Mouse (Mus musculus): ENCODE measurements around the gene Olfr881. TPM values are rescaled to one million over a fixed set of nuclear protein-coding genes. Genes with fewer than 3 reads are reported as not detected.

Olfr881 gene
- total RNA-seq (2014; rRNA removed) (not detected in 2 replicates), polyA plus RNA-seq (2015; fragmentation: Nextera tagmentation; extraction: Ambion mirVana) (not detected in 2 replicates)

- ATAC-seq (no peak), DNase-seq (ENCODE audit: low spot score) (no peak)
- Histone ChIP-seq H3K4me1 (ENCODE audit: insufficient read depth, low read length) (no peaks in the 10 kb centered on the region), H3K36me3 (ENCODE audit: insufficient read depth, low read length) (no peaks in the 10 kb centered on the region), H3K4me3 (ENCODE audit: low read length) (no peak within 1 kb of the TSS), H3K27me3 (ENCODE audit: insufficient read depth, low read length) (no peaks in the 10 kb centered on the region), H3K27ac (no peak within 1 kb of the TSS), H3K9me3 (ENCODE audit: low read length) (no peaks in the 10 kb centered on the region), H3K9ac (replicated peaks; ENCODE audit: low read length) (no peak within 1 kb of the TSS), H3K4me2 (ENCODE audit: low read depth, low read length) (no peak within 1 kb of the TSS)
- no peak for TF ChIP-seq CTCF (IDR thresholded peaks at IDR 0.05; ENCODE audit: low read depth)
These were observed at the start of gene Olfr881 for GRCm38 (mm10) chr9:37991525-37991924. Gene Olfr881 (plus strand): TSS chr9:37991825.

DNA sequence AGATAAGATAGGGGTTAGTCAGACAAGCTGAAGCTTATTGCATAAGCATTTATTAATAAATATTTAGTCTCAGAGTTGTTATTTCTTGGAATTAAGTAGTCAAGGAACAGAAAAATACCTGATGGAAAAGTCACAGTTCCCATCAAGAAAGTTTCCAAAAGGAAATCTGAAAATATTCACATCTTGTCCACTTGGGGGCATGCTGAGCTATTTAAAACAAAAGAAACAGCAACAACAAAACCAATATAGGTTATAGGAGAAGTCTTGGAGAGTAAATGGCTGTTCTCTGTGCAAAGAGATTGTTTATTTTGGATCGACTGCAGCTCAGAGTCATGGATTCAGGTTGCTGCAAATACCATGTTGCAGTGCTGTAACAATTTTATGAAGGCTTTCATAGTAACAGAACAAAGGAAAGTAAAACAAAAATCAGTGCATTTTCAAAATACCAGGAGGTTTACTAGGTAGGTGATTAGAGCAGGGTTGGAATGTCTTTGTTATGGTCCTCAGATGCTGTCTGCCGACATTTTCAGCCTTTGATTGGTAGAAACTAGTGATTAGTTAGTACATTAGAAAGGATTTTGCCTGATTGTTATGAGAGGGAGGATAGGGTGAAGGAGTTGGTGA, 7.1 kb downstream of the Olfr881 start:
- 51% methylated on average over 2 of the region's 2 CpGs for WGBS
- DNase-seq (ENCODE audit: low spot score) (peak; percentile 53), ATAC-seq (no peak)
- H3K4me2 ChIP-seq (ENCODE audit: low read depth, low read length) = no peak overlapping the region
- H3K27me3 ChIP-seq (ENCODE audit: insufficient read depth, low read length) = no peaks in the 10 kb centered on the region
- peak; percentile 53 for TF ChIP-seq CTCF (IDR thresholded peaks at IDR 0.05; ENCODE audit: low read depth)
- H3K4me1 ChIP-seq (ENCODE audit: insufficient read depth, low read length) = no peaks in the 10 kb centered on the region
- no peak overlapping the region for H3K4me3 ChIP-seq (ENCODE audit: low read length)
- H3K27ac ChIP-seq = no peak overlapping the region
- H3K9ac ChIP-seq (replicated peaks; ENCODE audit: low read length) = no peak overlapping the region
- no peaks in the 10 kb centered on the region for H3K9me3 ChIP-seq (ENCODE audit: low read length)
- H3K36me3 ChIP-seq (ENCODE audit: insufficient read depth, low read length) = no peaks in the 10 kb centered on the region

GRCm38 (mm10) chr9:38000021-38000420, 8.4 kb downstream of the Olfr881 start:
- 42% methylated on average over 1 of the region's 1 CpGs for WGBS
- no peak overlapping the region for H3K4me2 ChIP-seq (ENCODE audit: low read depth, low read length)

DNA sequence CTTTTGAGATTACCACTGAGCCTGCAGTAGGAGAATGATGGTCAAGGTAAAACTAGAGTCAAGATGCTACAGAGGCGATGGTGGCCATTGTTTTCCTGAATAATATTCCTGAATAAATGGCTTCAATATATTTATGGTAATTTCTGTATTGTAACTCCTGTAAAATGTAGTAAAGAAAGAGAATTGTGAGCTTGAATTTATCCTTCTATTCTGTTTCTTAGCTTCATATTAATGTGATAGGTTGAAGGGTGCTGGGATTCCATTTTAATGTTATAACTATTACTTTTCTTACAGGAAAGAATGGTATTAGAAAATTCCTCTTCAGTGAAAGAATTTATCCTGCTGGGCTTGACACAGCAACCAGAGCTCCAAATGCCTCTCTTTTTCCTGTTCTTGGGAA, 33.9 kb downstream of the Olfr881 start, which contains the start of gene Olfr883:
Gene Olfr883 (plus strand): TSS at position 301 of the 400 bp plus-strand sequence.
- DNase-seq (ENCODE audit: low spot score) = no peak
- Histone ChIP-seq H3K9me3 (ENCODE audit: low read length) (no peaks in the 10 kb centered on the region), H3K4me1 (ENCODE audit: insufficient read depth, low read length) (no peaks in the 10 kb centered on the region), H3K27me3 (ENCODE audit: insufficient read depth, low read length) (no peaks in the 10 kb centered on the region), H3K27ac (no peak within 1 kb of the TSS), H3K4me2 (ENCODE audit: low read depth, low read length) (no peak within 1 kb of the TSS), H3K9ac (replicated peaks; ENCODE audit: low read length) (no peak within 1 kb of the TSS), H3K36me3 (ENCODE audit: insufficient read depth, low read length) (no peaks in the 10 kb centered on the region), H3K4me3 (ENCODE audit: low read length) (no peak within 1 kb of the TSS)
- 82% methylated on average over 1 of the region's 1 CpGs for WGBS
- no peak for ATAC-seq
- TF ChIP-seq CTCF (IDR thresholded peaks at IDR 0.05; ENCODE audit: low read depth) = no peak

More at GRCm38 (mm10) chr9:38000021-38000420, 8.4 kb downstream of the Olfr881 start:
- H3K27me3 ChIP-seq (ENCODE audit: insufficient read depth, low read length) = no peaks in the 10 kb centered on the region
- DNase-seq (ENCODE audit: low spot score) (no peak), ATAC-seq (no peak)
- no peak overlapping the region for H3K27ac ChIP-seq
- H3K9me3 ChIP-seq (ENCODE audit: low read length) = no peaks in the 10 kb centered on the region
- H3K4me3 ChIP-seq (ENCODE audit: low read length) = no peak overlapping the region
- H3K9ac ChIP-seq (replicated peaks; ENCODE audit: low read length) = no peak overlapping the region
- TF ChIP-seq CTCF (IDR thresholded peaks at IDR 0.05; ENCODE audit: low read depth) = no peak
- no peaks in the 10 kb centered on the region for H3K4me1 ChIP-seq (ENCODE audit: insufficient read depth, low read length)
- no peaks in the 10 kb centered on the region for H3K36me3 ChIP-seq (ENCODE audit: insufficient read depth, low read length)

Other genes starting within 250 kb of the Olfr881 start
- 0.58 TPM in 1 of 2 replicates, not detected in the other for gene Olfr874, start 246.7 kb upstream of the Olfr881 start, total RNA-seq (2014; rRNA removed)
- gene Olfr874, start 246.7 kb upstream of the Olfr881 start, polyA plus RNA-seq (2015; fragmentation: Nextera tagmentation; extraction: Ambion mirVana) = not detected in 2 replicates
- not detected in 2 replicates for gene Olfr875, start 220.0 kb upstream of the Olfr881 start, total RNA-seq (2014; rRNA removed)
- not detected in 2 replicates for gene Olfr875, start 220.0 kb upstream of the Olfr881 start, polyA plus RNA-seq (2015; fragmentation: Nextera tagmentation; extraction: Ambion mirVana)
- gene Olfr876, start 188.8 kb upstream of the Olfr881 start, total RNA-seq (2014; rRNA removed) = not detected in 2 replicates
- not detected in 2 replicates for gene Olfr876, start 188.8 kb upstream of the Olfr881 start, polyA plus RNA-seq (2015; fragmentation: Nextera tagmentation; extraction: Ambion mirVana)
- gene Olfr877, start 137.6 kb upstream of the Olfr881 start, total RNA-seq (2014; rRNA removed) = not detected in 2 replicates
- gene Olfr877, start 137.6 kb upstream of the Olfr881 start, polyA plus RNA-seq (2015; fragmentation: Nextera tagmentation; extraction: Ambion mirVana) = not detected in 2 replicates
- not detected in 2 replicates for gene Olfr145, start 95.1 kb upstream of the Olfr881 start, total RNA-seq (2014; rRNA removed)
- not detected in 2 replicates for gene Olfr145, start 95.1 kb upstream of the Olfr881 start, polyA plus RNA-seq (2015; fragmentation: Nextera tagmentation; extraction: Ambion mirVana)
- not detected in 2 replicates for gene Olfr878, start 74.0 kb upstream of the Olfr881 start, total RNA-seq (2014; rRNA removed)
- not detected in 2 replicates for gene Olfr878, start 74.0 kb upstream of the Olfr881 start, polyA plus RNA-seq (2015; fragmentation: Nextera tagmentation; extraction: Ambion mirVana)
- not detected in 2 replicates for gene Olfr883, start 34.0 kb downstream of the Olfr881 start, total RNA-seq (2014; rRNA removed)
- gene Olfr883, start 34.0 kb downstream of the Olfr881 start, polyA plus RNA-seq (2015; fragmentation: Nextera tagmentation; extraction: Ambion mirVana) = not detected in 2 replicates
- not detected in 2 replicates for gene Olfr884, start 54.7 kb downstream of the Olfr881 start, total RNA-seq (2014; rRNA removed)
- not detected in 2 replicates for gene Olfr884, start 54.7 kb downstream of the Olfr881 start, polyA plus RNA-seq (2015; fragmentation: Nextera tagmentation; extraction: Ambion mirVana)
- gene Olfr885, start 69.5 kb downstream of the Olfr881 start, total RNA-seq (2014; rRNA removed) = not detected in 2 replicates
- gene Olfr885, start 69.5 kb downstream of the Olfr881 start, polyA plus RNA-seq (2015; fragmentation: Nextera tagmentation; extraction: Ambion mirVana) = not detected in 2 replicates
- not detected in 2 replicates for gene Olfr887, start 92.2 kb downstream of the Olfr881 start, total RNA-seq (2014; rRNA removed)
- not detected in 2 replicates for gene Olfr887, start 92.2 kb downstream of the Olfr881 start, polyA plus RNA-seq (2015; fragmentation: Nextera tagmentation; extraction: Ambion mirVana)
- gene Olfr888, start 116.3 kb downstream of the Olfr881 start, total RNA-seq (2014; rRNA removed) = not detected in 2 replicates
- not detected in 2 replicates for gene Olfr888, start 116.3 kb downstream of the Olfr881 start, polyA plus RNA-seq (2015; fragmentation: Nextera tagmentation; extraction: Ambion mirVana)
- gene Olfr889, start 123.4 kb downstream of the Olfr881 start, total RNA-seq (2014; rRNA removed) = not detected in 2 replicates
- 0.13 and 0.14 TPM in 2 replicates for gene Olfr889, start 123.4 kb downstream of the Olfr881 start, polyA plus RNA-seq (2015; fragmentation: Nextera tagmentation; extraction: Ambion mirVana)
- not detected in 2 replicates for gene Olfr890, start 150.7 kb downstream of the Olfr881 start, total RNA-seq (2014; rRNA removed)
- not detected in 2 replicates for gene Olfr890, start 150.7 kb downstream of the Olfr881 start, polyA plus RNA-seq (2015; fragmentation: Nextera tagmentation; extraction: Ambion mirVana)
- not detected in 2 replicates for gene Olfr891, start 189.0 kb downstream of the Olfr881 start, total RNA-seq (2014; rRNA removed)
- gene Olfr891, start 189.0 kb downstream of the Olfr881 start, polyA plus RNA-seq (2015; fragmentation: Nextera tagmentation; extraction: Ambion mirVana) = not detected in 2 replicates
- gene Olfr893, start 216.5 kb downstream of the Olfr881 start, total RNA-seq (2014; rRNA removed) = not detected in 2 replicates
- not detected in 2 replicates for gene Olfr893, start 216.5 kb downstream of the Olfr881 start, polyA plus RNA-seq (2015; fragmentation: Nextera tagmentation; extraction: Ambion mirVana)
- not detected in 2 replicates for gene Olfr894, start 226.2 kb downstream of the Olfr881 start, total RNA-seq (2014; rRNA removed)
- gene Olfr894, start 226.2 kb downstream of the Olfr881 start, polyA plus RNA-seq (2015; fragmentation: Nextera tagmentation; extraction: Ambion mirVana) = not detected in 2 replicates